Mouse (Mus musculus) bone marrow, adult 2 months (tissue): ENCODE measurements around the gene Rchy1.

Source experiments
- CTCF ChIP-seq: fragments of 200-500 bp; IDR thresholded peaks from 2 replicates; pipeline ENCODE4 v1.5.1; 2011; ENCODE audit warnings: low read length, control low read depth; ENCODE audit not compliant: control insufficient read depth, insufficient read depth
- POLR2A ChIP-seq: fragments of 200-500 bp; IDR thresholded peaks from 2 replicates; pipeline ENCODE4 v1.6.1; 2011; ENCODE audit warnings: low read depth, mild to moderate bottlenecking, control low read depth, low read length, borderline replicate concordance; ENCODE audit not compliant: control insufficient read depth

- TF ChIP-seq CTCF (no peak), POLR2A (no peak)
Measured at GRCm38 (mm10) chr5:91974002-91974401, 11.1 kb upstream of the Rchy1 start.
